Mouse (Mus musculus): ENCODE measurements around the gene Prdm13. TPM values are rescaled to one million over a fixed set of nuclear protein-coding genes. Genes with fewer than 3 reads are reported as not detected.

The Prdm13 gene
- polyA plus RNA-seq (2014; fragmentation: Illumina TruSeq; extraction: RNeasy Lipid Tissue Mini Kit (QIAGEN cat#74804); ENCODE audit: low read depth, low replicate concordance): not detected

DNA sequence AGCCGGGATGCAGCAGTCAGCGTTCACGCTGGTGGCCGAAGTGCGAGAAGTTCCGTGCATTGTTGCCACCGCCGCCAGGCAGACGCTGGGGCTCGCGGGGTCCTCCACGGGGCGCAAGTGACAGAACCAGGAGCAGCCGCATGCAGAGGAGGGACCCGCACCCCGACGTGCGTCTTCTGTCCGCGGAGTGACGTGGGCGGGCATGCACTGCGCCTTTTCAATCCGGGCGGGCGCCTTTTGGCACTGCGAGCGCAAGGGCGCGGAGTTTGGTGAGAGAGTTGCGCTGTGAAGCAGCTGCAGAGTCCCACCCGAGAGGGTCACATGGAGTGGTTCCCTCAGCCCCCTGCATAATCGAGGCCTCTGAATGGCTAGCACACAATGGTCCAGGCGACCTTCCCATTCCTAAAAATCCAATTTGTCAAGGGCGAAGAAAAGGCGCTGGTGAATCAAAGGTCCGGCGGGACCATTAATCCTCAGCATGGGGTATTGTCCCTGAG lies at the start of gene Prdm13:
Gene Prdm13, minus strand, starts transcription at position 369 of the 497 bp plus-strand sequence.

DNA sequence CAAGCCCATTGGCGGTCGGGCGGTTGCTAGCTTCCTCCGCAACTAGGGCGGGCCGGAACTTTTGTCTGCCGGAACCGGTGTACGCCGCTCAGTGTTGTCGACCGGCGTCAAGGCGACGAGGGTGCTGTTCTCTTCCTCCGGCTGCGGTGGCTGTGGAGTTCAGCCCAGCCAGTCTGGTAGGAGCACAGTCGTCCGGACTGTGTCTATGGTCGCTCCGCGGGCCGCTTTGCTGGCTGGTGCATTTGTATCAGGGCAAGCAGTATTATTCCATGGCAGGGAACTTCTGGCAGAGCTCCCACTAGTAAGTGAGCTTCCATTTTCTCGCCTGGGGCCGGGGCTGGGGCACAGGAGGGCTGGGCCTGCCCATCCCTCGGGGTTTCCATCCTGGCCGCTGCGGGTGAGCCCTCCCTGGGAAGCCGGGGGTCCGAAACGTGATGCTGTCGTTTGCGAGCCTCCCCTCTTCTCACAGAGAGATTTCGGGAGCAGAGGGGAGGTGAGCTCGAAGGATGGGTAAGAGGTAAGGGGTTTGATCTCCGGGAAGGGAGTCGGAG lies 41.9 kb upstream of the Prdm13 start, which contains the start of gene Ccnc:
Gene Ccnc, plus strand, starts transcription at position 87 of the 551 bp plus-strand sequence.

Other genes with a start within 250 kb of the Prdm13 start
- 16.3 TPM for gene Ccnc, start 41.7 kb upstream of the Prdm13 start, polyA plus RNA-seq (2014; fragmentation: Illumina TruSeq; extraction: RNeasy Lipid Tissue Mini Kit (QIAGEN cat#74804); ENCODE audit: low read depth, low replicate concordance)
- gene Usp45, start 81.2 kb upstream of the Prdm13 start, polyA plus RNA-seq (2014; fragmentation: Illumina TruSeq; extraction: RNeasy Lipid Tissue Mini Kit (QIAGEN cat#74804); ENCODE audit: low read depth, low replicate concordance): 6.5 TPM
- 3.9 TPM for gene Tstd3, start 81.2 kb upstream of the Prdm13 start, polyA plus RNA-seq (2014; fragmentation: Illumina TruSeq; extraction: RNeasy Lipid Tissue Mini Kit (QIAGEN cat#74804); ENCODE audit: low read depth, low replicate concordance)
- 138 TPM for gene Pnisr, start 161.6 kb upstream of the Prdm13 start, polyA plus RNA-seq (2014; fragmentation: Illumina TruSeq; extraction: RNeasy Lipid Tissue Mini Kit (QIAGEN cat#74804); ENCODE audit: low read depth, low replicate concordance)
- 11.9 TPM for gene Coq3, start 193.7 kb upstream of the Prdm13 start, polyA plus RNA-seq (2014; fragmentation: Illumina TruSeq; extraction: RNeasy Lipid Tissue Mini Kit (QIAGEN cat#74804); ENCODE audit: low read depth, low replicate concordance)
- 0.92 TPM for gene Faxc, start 245.4 kb upstream of the Prdm13 start, polyA plus RNA-seq (2014; fragmentation: Illumina TruSeq; extraction: RNeasy Lipid Tissue Mini Kit (QIAGEN cat#74804); ENCODE audit: low read depth, low replicate concordance)

Data from adipose tissue, adult 10 weeks (tissue).